Mouse (Mus musculus) frontal cortex, postnatal 10 days (tissue): ENCODE measurements around the gene Apex2.
A peak's percentile ranks its signal among the peaks of the same experiment; 100 is the strongest.
"Not testable (repeated sequence)": the region's sequence is repeated elsewhere in the genome, so short reads cannot be mapped to it uniquely, and the experiment has no call there.

Source experiments
- DNase-seq, 2 experiments: peaks; one replicate each; pipeline ENCODE4 v3.0.0; 2022; ENCODE audit warnings: low spot score in 2 of 2, mixed read lengths in 1 of 2

Apex2 gene

DNA sequence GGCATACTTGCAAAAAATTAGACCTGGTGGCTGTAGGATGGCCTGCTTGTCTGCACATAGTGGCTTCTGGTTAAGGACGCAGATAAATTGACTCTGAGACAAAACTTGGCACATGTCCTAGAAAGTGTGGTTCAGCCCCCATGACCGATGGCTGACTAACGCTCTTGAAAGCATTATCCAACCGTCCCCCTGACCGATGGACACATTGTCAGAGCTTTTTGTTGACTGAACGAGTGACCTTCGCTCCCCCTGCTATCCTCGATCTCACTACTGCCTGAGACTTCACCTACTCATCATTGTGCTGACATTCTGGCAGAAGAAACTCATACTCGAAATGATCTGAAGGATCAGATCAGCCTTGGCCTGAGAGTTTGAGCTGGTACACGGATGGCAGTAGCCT is 101.9 kb downstream of the Apex2 start:
- DNase-seq, result not testable (repeated sequence)

DNA sequence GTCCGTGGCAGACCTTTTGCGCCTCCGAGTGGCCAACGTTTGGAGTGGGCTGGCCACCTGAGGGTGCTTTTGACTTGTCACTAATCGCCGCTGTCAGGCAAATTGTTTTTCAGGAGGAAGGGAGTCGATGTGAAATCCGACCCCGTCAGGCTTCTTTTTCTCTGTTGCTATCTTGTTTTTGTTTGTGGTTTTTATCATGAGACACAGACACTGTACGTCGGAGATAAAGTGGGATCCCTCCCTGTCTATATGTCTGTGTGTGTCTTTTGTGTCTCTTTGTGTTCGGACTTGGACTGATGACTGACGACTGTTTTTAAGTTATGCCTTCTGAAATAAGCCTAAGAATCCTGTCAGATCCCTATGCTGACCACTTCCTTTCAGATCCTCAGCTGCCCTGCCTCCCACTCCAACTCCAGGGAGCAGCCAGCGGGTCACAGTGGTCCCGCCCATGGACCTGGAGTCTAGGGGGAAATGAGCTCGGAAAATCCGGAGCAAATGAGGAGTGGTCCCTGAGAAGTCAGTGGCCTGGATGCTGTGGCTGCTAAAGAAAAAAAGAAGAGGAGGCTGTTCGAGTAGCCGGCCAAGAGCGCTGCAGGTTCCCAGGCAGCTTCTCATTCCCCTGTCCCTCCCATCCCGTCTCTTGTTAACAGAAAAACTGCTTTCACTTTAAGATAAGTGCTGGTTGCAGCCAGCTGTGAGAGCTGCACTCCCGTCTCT is 103.2 kb downstream of the Apex2 start:
- not testable (repeated sequence) for DNase-seq

DNA sequence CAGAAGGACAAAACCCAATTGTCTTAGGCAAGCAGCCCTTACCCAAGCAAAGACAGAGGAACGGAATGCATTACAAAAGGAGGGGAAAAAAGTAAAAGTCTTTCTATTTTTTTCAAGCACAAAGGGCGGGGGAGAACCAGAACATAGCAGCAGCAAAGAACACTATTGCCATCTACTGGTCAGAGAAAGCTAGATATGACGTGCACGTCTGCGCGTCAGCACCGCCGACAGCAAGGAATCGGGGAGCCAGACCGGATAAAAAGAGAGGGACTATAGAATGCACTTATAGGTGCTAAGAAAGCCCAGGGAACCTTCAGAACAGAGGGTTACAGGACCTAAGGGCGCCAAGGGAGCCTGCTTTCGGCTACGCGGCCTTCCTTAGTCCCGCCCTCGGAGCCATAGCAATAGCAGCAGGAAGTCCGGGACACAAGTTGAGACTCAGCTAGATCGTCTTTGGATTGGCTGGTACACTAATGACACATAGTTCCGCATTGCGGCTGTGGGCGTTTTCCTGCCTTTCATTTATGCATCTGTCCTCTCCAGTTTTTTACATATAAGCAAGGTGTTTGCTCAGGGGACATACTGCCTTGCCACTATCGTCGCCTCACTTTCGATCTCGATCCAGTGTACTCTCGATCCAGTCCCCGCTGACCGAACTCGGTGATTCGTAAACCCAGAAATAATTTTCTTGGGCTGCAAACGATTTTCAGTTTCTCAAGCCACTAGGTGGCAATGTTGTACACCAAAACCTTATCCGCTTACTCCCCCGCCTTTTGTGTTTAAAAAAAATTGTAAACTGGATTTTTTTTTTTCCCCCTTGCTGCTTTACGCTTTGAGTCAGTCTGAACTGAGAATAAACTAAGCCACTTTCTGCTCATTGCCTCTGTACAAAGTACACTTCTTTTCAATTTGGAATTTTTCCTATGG is 111.6 kb downstream of the Apex2 start:
- peak; percentile 81 to 90 for DNase-seq

DNA sequence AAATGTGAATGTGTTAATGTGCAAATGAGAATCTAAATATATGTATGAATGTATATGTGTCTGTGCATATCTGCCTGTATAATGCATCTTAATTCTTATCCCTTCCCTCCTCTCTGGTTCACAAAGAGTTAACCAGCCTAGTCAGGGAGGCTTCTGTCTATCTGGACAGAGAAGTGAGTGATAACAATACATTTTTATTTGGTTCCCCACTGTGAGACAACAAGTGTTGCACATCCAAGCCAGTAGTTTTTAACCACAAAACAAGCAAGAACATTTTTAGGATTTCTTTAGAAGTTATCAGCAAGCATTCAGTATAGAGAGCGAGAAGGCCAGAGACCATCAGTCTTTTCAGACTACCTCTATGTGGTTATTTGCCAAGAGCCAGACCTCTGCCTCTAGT is 118.3 kb downstream of the Apex2 start:
- no peak for DNase-seq
